Mouse (Mus musculus) granulocyte monocyte progenitor cell, adult 5-6 weeks (primary cell): ENCODE data around the gene Enox1. TPM values are rescaled to one million over a fixed set of nuclear protein-coding genes. Genes with fewer than 3 reads are reported as not detected.
"Not testable (repeated sequence)": the region's sequence is repeated elsewhere in the genome, so short reads cannot be mapped to it uniquely, and the experiment has no call there.

Source experiments
- ATAC-seq: replicated peaks from 2 replicates; pipeline ENCODE4 v1.8.0; 2016; ENCODE audit warnings: mild to moderate bottlenecking, moderate TSS enrichment, inconsistent platforms; ENCODE audit not compliant: poor library complexity, severe bottlenecking
- total RNA-seq, 2 experiments: library from RNA; stranded (forward) in 1 of 2; stranded (reverse) in 1 of 2; fragments of 200-712, 200-1000 nt in 1 of 2; fragments of >200 nt in 1 of 2; fragmentation: Nextera tagmentation in 1 of 2; gene quantifications; 2 replicates each; pipeline ENCODE4 v1.2.3; 2014 to 2017

Gene Enox1
- total RNA-seq (2014; fragmentation: Nextera tagmentation), result not detected in 2 replicates
- not detected in 2 replicates for total RNA-seq (2017)

DNA sequence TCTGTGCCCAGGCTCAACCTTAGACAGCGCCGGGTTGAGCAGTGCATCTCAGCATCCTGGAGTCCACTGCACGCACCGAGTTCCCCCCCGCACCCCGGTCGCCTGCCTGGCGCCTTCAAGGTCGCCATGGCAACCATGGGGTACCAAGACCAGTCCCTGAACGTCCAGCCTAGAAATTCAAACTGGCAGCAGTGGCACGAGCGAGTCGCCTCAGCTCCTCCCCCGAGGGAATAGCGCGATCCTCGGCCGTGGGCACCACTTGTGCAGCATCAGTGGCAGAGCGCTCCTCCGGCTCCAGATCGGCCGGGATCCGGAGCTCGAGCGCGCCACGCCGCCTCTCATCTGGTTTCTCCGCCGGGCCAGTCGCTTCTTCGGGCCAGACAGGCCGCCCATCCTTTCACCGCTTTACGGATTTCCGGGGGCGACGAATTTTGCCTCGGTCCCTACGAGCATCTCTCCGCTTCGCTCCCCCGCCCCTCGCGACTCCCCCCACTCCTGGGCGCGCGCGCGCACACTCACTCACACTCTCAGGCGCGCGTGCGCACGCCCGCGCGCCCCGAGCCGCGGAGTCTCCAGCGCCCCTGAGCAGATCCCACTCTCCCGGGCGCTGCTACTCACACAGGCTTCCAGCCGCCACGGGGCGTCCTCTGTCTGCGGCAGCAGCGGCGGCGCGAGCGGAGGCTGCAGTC lies at the start of gene Enox1:
TSS of gene Enox1 (plus strand) at position 542 of the 689 bp plus-strand sequence.
- ATAC-seq, result peak; percentile 42

DNA sequence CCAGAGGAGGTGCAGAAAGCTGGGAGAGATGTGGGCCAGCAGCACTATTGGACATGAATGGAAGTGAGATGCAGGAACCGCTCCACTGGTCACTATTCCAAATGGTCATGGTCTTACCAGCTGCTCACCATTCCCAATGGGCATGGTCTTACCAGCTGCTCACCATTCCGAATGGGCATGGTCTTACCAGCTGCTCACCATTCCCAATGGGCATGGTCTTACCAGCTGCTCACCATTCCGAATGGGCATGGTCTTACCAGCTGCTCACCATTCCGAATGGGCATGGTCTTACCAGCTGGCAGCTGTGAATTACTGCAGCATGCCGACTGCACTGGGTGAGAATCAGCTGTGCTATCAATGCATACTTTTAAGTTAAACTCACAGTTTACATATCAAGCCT lies 45.9 kb upstream of the Enox1 start:
- ATAC-seq, result not testable (repeated sequence)

DNA sequence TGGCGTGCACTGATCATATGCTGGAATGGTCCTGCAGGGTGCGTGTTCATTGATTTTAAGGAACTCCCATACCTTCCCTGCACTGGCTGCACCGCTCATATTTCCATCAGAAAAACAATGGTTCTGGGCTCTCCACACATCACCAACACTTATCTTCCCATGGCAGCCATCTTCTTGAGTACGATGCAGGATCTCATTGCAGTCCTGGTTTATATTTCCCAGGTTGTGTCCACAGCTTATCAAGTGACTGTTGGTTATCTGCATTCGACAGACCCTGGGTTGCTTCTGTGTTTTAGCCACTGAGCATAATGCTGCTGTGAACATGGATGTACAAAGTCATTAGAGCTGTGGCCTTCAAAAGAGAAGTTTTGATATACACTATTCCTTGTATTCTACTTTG lies 26.0 kb upstream of the Enox1 start:
- ATAC-seq, result no peak

DNA sequence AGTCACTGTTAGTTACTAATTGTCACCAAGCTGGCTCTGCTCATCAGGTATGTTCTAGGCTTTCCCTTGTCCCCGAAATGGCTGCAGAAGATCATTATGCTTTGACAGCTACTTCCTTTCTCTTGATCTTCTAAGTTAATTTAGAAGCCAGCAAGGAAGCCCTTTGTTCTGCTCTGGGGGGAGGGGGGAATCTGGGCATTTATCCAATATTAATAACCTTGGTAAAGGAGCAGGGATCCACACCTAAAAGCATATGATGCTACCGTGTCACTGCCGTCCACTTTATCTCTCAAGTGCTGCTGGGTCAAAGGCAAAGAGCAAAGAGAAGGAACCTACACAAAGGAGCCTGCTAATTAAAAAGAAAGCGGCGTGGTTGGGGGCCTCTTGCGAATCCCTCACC lies 19.6 kb upstream of the Enox1 start:
- ATAC-seq, result no peak

DNA sequence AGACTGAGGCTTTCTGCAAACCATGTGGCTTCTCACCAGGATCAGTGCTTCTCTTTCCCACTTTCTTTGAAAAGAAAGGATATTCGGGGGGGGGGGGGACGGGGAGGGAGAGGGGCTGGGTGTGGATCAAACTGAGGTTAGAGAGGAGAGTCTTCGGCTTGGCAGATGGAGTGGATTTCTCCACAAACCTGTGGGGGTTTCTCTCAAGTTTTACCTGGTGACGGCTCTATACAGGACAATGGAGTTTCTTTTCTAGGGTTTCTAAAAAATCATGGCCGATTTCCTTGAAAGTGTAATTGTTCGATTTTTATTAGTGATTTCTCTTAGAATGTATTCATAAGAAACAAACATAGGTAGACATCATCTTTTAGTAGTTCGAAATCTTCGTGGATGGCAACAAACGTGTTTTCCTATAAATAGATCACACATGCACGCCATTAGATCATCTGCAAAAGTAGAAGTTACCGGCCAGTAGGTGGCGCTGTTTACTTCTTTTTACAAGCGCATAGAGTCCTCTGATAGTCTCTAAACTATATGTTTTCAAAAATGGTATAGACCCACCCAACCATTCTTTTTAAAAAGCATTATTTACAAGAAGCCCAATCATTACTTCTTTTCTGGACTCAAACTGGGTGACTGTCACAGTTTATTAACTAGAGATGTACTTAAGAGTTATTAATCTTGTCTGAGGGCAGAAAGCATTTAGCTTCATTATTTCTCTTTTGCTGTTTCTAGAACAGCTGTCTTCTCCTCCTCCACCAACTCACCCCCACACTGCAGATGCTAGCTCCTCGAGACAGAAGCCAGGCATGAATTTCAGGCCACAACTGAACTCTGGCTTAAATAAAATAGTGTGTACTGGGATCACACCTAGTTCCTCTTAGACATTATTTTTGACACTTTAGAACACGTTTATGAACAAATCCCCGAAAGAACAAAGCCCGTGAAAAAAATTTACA lies 15.0 kb upstream of the Enox1 start:
- peak; percentile 53; the same call in 1 of the 2 replicates for ATAC-seq

DNA sequence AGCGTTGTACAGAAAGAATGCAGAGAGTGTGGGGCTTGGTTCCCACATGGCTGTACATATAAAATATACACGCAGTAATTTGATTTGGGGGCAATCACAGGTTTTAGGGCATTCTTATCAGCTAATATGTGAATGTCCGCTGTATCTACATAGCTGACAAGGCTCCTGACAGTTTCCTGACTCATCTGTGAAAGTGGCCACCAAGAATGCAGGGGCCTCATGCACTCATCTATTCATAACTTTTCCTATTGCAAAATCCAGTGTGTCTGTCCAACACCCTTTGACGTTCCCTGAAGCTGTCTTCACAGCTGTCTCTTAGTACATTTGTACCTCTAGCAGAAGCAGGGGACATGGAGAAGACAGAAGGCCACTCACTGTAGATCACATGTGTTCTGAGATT lies 11.5 kb upstream of the Enox1 start:
- no peak for ATAC-seq

DNA sequence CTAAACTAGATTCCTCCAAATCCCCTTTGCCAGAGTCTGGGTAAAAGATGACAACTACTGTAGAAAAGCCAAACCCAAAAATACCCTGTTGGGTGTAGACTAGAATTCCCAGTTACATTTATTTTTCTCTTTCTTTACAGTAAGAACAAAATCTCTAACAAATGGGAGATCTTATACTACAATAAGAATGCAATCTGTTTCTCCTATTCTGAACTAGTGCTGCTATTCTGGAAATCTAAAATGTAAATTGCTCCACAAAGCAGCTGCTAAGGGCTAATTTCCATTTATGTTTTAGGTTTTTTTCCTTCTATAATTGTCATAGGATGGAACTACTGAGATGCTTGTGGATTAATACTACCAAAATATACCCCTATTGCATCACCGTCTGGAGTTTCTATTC lies 8.9 kb upstream of the Enox1 start:
- ATAC-seq, result no peak

DNA sequence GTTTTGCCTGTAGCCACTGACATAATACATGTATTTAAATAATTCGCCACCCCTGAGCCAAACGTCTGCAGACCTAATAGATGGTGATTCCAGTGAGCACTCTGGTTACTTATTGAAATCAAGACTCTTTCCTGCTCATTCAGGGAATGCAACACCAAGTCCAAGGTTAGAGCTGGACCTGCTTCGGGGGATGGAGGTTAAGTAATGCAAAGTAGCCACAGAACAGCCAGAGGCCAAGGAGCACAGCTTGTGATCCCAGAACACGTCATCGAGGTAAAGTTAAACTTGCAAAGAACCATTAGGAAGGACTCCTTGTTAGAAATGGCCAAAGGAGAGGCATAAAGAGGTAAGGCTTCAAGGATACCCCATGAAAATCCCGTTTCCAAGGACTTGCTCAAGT lies 6.0 kb upstream of the Enox1 start:
- ATAC-seq, result no peak

DNA sequence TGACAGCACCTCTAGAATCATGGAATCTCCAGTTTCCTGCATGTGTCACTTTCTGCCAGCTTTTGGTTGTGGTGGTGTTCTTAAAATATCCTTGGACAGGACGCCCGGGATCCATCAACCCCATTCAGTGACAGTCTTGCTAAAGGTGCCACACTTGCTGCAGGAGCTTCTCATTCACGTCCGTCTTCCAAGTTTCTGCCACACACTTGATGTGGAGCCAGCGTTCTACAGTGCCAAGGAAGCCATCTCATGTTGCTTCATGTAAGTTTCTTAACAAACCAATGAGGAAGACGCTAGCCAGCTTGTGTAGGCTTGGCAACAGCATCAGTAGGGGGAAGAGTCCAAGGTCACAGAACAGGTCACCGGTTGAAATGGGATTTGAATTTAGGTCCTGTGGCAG lies 5.1 kb upstream of the Enox1 start:
- no peak for ATAC-seq

DNA sequence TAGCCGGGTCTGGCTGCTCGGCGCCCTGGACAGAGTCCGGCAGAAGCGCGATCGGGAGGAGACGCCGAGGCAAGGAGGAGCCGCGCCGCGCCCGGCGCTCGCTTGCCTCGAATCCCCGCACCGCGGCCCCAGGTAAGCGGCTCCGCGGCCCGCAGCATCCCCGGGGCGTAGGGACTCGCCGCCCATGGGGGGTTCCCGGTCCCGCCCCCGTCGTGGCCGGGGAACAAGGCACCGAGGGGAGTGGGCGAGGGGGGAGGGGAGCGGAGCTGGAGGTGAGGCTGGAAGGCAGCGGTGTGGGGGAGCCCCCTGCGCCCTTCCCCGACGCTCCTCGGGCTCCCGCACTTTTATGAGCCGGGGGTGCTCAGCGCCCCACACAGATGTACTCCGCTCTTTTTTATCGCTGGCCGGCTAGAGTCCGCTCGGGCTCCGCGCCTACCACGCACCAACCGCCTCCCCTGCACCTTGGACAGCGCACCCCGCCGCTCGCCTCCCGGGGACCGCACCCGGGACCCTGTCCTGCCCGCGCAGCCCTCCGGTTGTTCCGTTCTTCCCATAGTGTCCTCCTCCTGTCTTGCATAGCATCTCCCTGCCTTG lies 445 bp downstream of the Enox1 start:
- peak; percentile 55 for ATAC-seq

DNA sequence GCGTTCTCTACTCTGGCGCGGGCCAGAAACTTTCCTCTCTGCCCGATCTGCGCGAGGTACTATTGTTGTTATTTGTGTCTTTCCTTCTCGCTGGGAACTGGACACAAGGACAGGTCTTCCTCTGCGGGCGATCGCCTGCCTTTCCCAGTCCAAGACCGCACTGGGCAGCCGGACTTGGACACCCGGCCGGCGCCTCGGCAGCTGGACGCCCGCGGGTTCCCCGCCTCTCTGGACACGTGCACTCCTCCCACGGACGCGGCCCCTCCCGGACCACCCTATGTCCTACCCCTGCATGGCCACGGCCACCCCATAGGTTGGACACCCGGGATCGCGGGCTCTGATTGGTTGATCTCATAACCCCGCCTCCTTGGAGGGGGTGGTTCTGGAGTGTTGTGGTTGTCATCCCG lies 945 bp downstream of the Enox1 start:
- ATAC-seq, result peak; percentile 46

DNA sequence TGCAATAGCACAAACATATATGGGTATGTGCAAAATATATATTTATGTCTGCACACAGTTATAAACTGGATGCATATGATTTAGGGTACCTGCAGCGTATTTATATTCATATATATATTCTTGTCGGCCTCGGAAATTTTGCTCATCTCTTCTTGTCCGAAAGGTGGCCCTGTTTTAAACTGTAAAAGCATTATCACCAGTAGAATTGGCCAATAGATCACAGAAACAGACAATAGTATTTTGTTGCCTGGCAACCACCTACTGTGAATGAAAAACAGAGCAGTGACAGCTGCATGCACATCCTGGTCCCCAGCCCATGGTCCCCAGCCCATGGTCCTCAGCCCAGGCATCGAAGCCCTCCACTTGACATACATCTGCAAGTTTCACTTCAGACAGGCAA lies 2.8 kb downstream of the Enox1 start:
- ATAC-seq, result no peak

DNA sequence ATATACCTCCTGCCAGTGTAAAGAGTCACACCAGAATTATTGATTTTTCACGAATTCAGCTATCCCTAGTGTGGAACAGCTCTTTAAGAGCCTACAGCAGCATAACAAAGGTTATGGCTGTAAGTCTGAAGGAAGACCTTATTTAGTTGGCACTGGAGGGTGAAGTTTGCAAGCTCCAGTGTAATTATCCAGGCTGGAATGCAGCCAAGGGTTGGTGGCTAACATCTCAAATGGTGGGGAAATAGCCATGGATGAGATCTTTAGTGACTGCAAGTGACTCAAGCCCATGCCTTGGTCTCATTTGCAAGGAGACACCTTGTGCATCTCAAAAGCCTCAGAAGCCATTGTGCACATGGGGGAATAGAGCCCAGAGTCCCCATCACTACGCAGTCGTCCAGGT lies 5.9 kb downstream of the Enox1 start:
- ATAC-seq, result no peak

DNA sequence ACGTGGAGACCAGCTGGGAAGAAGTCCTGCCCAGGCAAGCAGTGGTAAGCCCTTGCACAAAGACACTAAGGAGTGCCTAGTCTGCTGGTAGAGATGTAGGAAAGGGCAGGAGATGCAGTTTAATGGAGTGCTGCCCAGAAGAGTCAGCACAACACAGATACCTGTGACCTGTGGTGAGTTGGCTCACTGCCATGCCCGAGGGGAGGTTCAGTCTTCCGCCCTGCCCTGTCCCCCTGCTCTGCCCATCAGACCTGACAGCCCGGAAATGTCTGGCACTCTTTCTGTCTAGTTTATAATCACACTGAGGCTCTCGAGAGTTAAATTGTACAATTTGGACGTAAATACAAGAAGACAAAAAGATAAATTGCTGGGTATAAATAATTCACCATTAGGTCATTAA lies 7.8 kb downstream of the Enox1 start:
- ATAC-seq, result no peak

DNA sequence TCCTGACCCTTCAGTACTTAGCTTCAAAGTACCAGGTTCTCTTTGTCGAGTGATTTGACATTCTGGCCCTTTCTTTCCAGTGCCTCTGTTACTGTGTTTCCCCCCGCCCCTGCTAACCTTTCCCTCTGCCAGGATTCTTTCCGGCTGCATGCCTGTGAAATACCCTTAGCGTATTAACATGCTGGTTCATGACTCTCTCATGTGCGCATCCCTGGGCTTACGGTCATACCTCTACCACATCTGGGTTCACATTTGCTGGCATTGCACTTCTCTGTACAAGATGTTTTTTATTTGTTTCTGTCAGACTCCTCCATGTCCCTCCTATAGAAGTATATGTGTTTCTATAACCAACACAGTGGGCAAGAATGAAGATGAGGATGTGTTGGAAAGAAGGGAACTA lies 11.6 kb downstream of the Enox1 start:
- ATAC-seq, result no peak

DNA sequence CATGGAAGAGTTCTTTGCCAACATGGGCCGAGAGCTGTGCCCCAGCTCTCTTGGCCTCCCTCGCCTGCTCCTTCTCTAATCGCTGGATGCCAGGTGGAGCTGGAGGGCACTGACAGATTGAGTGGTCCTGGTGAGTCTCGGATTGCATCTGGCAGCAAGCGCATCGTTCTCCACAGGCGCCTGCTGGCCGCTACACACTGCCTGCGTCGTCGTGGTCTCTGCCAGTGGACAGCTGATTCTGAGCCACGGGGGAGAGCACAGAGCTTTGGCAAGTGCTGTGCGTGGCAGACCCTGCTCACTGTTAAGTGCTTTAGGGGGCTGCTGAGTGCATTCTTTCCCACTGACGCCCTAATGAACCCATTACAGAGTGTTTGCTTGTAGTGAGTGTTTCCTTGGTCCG lies 17.9 kb downstream of the Enox1 start:
- no peak for ATAC-seq

DNA sequence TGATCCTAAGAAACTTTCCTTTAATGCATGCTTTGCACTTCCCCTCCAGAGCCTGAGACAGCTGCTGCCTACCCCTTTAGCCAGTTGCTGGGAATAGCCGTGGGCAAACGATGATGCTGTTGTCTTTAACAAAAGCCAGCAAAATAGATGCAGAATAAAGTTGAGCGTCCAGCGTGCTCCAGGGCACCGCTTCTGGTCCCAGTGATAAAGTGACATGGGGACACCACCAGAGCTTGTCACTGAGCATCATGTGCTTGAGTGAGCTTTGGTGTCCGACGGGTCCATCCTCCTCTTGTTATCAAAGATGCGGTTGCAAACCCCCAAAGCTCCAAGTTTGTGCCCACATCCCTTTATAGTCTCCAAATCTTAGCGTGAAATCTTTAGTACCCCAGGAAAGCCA lies 18.4 kb downstream of the Enox1 start:
- no peak for ATAC-seq

DNA sequence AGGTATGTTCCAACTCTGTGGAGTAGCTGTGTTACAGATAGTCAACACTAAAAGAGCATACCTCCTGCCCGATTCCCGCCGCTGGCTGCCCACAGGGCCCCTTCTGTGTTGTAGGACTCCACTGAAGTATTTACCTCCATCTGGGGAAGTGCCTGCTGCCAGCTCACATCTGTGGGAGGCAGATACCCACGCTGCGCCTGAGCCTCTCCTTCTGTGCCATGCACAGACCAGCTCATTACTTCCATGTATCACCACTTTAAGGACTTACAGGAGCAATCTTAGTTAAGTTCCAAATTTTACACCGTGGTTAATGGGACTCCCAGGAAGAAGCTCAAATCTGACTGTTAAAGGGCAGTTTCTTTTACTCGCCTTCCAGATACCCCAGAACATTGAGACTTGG lies 23.7 kb downstream of the Enox1 start:
- ATAC-seq, result no peak

DNA sequence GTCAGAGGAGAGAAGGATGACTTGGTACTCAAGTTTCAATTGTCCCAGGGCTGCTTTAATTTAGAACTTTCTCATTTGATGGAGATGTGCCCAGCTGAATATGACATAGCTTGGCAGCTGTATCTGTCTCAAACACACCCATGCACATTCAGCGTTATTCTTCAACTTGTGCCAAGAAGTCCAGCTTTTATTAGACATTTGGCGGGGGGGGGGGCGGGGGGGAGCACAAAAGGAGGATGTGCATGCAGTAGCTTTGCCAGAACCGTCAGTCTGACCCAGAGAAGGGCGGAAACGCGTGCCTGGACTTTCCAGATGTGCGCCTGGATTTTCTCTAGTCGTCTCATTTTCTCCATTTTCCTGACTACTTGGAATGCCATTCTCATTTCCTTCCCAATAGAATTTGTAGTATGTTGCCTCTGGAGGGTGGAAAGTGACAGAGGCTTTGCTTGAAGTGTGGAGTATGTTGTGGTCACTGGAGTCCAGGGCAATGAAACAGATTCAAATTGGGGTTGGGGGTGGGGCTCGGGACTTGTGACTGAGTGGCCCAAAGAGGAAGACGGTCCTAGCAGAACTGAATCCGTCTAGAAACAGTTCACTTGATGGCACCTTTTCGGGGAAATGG lies 24.3 kb downstream of the Enox1 start:
- no peak for ATAC-seq

DNA sequence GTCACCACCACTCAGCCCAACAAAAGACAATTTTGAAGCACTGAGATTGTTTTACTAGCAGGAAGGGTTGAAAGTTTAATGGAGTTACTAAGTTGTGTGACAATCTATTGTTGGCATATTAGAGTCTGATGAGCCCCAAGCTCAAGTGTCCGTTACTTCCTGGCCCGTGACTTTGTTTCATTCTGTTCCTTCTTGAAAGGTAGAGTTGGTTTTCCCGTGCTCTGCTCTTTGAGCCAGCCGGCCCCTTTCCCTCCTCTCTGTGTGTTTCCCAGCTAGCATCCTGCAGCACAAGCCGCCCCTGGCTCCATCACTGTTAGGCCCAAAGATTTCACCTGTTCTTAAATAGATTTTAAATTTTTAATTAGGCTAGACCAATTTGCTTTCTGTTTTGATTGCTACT lies 26.9 kb downstream of the Enox1 start:
- ATAC-seq, result no peak

DNA sequence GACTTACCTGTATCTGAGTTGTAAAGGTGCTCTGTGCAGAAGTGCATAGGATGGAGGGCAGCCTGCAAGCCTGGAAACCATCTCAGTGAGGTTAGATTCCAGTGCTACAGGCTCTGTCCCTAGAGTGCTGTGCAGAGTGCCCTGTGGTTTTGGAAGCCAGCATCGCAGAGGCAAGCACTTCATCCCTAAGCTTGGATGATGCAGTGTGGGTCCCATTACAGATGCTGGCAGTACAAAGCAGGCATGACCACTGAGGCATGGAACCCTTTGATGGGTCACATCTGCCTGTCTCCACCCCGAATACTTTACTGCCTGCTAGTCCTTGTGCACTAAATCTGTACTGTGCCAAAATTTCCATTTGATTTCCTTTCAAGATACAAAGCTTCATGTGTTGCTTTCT lies 33.6 kb downstream of the Enox1 start:
- no peak for ATAC-seq
